ENCODE assay signal across 13 mouse cellular contexts in the genomic region with DNA sequence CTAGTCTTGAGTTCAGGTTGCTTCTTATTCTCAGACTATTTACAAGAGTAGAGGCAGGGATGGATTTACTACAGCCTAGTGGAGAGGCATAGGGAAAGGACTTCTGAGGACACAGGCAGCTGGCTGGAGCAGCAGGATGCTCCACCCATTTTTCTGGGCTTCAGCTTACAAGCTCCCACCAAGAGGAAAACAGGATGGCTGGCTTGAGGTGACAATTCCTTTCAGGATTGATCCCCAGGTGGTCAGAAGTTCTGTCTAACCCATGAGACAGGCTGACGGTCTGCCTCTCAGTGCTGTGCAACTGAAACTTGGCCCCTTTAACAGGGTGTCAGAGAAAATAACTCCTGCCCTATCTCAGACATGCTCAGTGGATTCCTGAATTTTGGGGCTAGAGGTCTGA. TPM values are rescaled to one million over a fixed set of nuclear protein-coding genes. Genes with fewer than 3 reads are reported as not detected.
A peak's percentile ranks its signal among the peaks of the same experiment; 100 is the strongest.
DNase-seq lines count a peak whose midpoint lies in the region; ATAC-seq and TF ChIP-seq lines count a peak whose summit lies in the region.
"Had no signal": no experiment of that assay in that cellular context is flagged by ENCODE, and none has a peak within 500 bp of the region (broad histone marks: within the 10 kb centered on the region; RNA-seq: fewer than 3 reads in every experiment).

No protein-coding gene starts in this region.

- no peak for ATAC-seq in lung, postnatal 0 days
- ATAC-seq: intestine, postnatal 0 days had no signal

- TF ChIP-seq EP300 in lung, postnatal 0 days (IDR thresholded peaks at IDR 0.05): no peak
- peak; percentile 94 for TF ChIP-seq EP300 in heart, adult 2 months (IDR thresholded peaks at IDR 0.05; ENCODE audit: insufficient read depth, low read depth, low read length)

- H3K27ac ChIP-seq in lung, postnatal 0 days (ENCODE audit: low read length): no peak overlapping the region
- peak overlapping the region; percentile 94 for H3K27ac ChIP-seq in heart, adult 2 months

- no peak overlapping the region for H3K9ac ChIP-seq in lung, postnatal 0 days (replicated peaks; ENCODE audit: low read depth)
- H3K9ac ChIP-seq in heart, adult 2 months (ENCODE audit: low read depth, low read length): peak overlapping the region; percentile 18

- H3K27me3 ChIP-seq in lung, postnatal 0 days (replicated peaks; ENCODE audit: insufficient read depth, low read length): no peaks in the 10 kb centered on the region
- no peaks in the 10 kb centered on the region for H3K27me3 ChIP-seq in heart, adult 2 months (ENCODE audit: control insufficient read depth, insufficient read depth, low read length)

- H3K36me3 ChIP-seq in lung, postnatal 0 days (ENCODE audit: insufficient read depth, low read length): no peaks in the 10 kb centered on the region
- H3K36me3 ChIP-seq in heart, adult 2 months (ENCODE audit: control insufficient read depth, insufficient read depth, low read length): peaks cover 35% of the 10 kb centered on the region

- no peaks in the 10 kb centered on the region for H3K9me3 ChIP-seq in lung, postnatal 0 days (ENCODE audit: low read length)

- peaks cover 6% of the 10 kb centered on the region; the same call in 1 of the 2 replicates for H3K4me1 ChIP-seq in lung, postnatal 0 days (ENCODE audit: insufficient read depth, low read depth, low read length)
- H3K4me1 ChIP-seq in heart, adult 2 months (ENCODE audit: control insufficient read depth, insufficient read depth, low read length): peaks cover 29% of the 10 kb centered on the region

- intact Hi-C loops in heart, adult 2 months (cut with DNase I): loop anchor here (5.0 to 10.0 kb wide), 2 partner anchors 197 to 474 kb away; a partner anchor contains a TSS

- H3K4me2 ChIP-seq in lung, postnatal 0 days (replicated peaks; ENCODE audit: low read depth, low read length): no peak overlapping the region

- no peak for TF ChIP-seq CTCF in lung, postnatal 0 days (IDR thresholded peaks at IDR 0.05)
- TF ChIP-seq CTCF in heart, adult 2 months (IDR thresholded peaks at IDR 0.05): peak; percentile 30

- peak; percentile 60 for TF ChIP-seq POLR2A in heart, adult 2 months (IDR thresholded peaks at IDR 0.05; ENCODE audit: insufficient read depth, low read depth, low read length)

- 77% methylated on average over 1 of the region's 1 CpGs for WGBS in lung, postnatal 0 days
- 11% methylated on average over 1 of the region's 1 CpGs for WGBS in heart, adult 2 months

- H3K79me2 ChIP-seq in heart, adult 2 months (replicated peaks; ENCODE audit: control insufficient read depth, insufficient read depth, low read length): peaks cover 4% of the 10 kb centered on the region

- peak; percentile 38 to 46 for DNase-seq in lung, adult 18-20 months
- DNase-seq in lung, postnatal 0 days (ENCODE audit: low spot score): no peak
- DNase-seq in heart, adult 2 months: peak; percentile 64 to 76
- peak; percentile 56 for DNase-seq in kidney, adult 9 months
- no peak for DNase-seq in thymus, postnatal 25 days
- no peak for DNase-seq in urinary bladder, postnatal 25 days (ENCODE audit: low spot score)
- no peak for DNase-seq in urinary bladder, adult 2 months (ENCODE audit: low spot score)

- H3K4me3 ChIP-seq in lung, postnatal 0 days (ENCODE audit: low read depth, low read length): no peak overlapping the region
- peak overlapping the region; percentile 6; the same call in 1 of the 2 replicates for H3K4me3 ChIP-seq in heart, adult 2 months

RNA-seq across cellular contexts. Expression of a gene that starts 3.7 kb away (rescaled TPM):
- 755 and 866 TPM in 2 replicates for polyA plus RNA-seq in lung, postnatal 0 days (2015; fragmentation: Nextera tagmentation; extraction: Ambion mirVana)
- 1,000 to 10,000 TPM in 1 of 2 experiments, 100 to 1,000 TPM in 1; 956 to 1,050 TPM for total RNA-seq in heart, adult 2 months (2021)
- polyA plus RNA-seq in heart, adult 2 months (2012; rRNA removed): 1,635 and 1,968 TPM in 2 replicates
- 1,153 and 1,196 TPM in 2 replicates for polyA plus RNA-seq in urinary bladder, adult 2 months (2012; rRNA removed)

RNA-seq across cellular contexts. Expression of a gene that starts 14.4 kb away (rescaled TPM):
- 0.94 and 1.5 TPM in 2 replicates for polyA plus RNA-seq in lung, postnatal 0 days (2015; fragmentation: Nextera tagmentation; extraction: Ambion mirVana)
- 1 to 10 TPM in 1 of 2 experiments, under 1 TPM in 1; 0.73 to 1.5 TPM for total RNA-seq in heart, adult 2 months (2021)
- polyA plus RNA-seq in heart, adult 2 months (2012; rRNA removed): 0.70 and 0.80 TPM in 2 replicates
- not detected in 2 replicates for polyA plus RNA-seq in urinary bladder, adult 2 months (2012; rRNA removed)
- total RNA-seq: left cerebral cortex, postnatal 36 days had no signal
- polyA plus RNA-seq: embryonic facial prominence, embryonic 14.5 days; intestine, postnatal 0 days; lung, embryonic 16.5 days; stomach, embryonic 16.5 days had no signal

RNA-seq across cellular contexts. Expression of a gene that starts 44.3 kb away (rescaled TPM):
- 1.5 and 2.5 TPM in 2 replicates for polyA plus RNA-seq in lung, postnatal 0 days (2015; fragmentation: Nextera tagmentation; extraction: Ambion mirVana)
- total RNA-seq in heart, adult 2 months (2021): not detected
- 0.82 and 2.2 TPM in 2 replicates for polyA plus RNA-seq in heart, adult 2 months (2012; rRNA removed)
- polyA plus RNA-seq in urinary bladder, adult 2 months (2012; rRNA removed): not detected in 2 replicates
- total RNA-seq: gastrocnemius, postnatal 36 days; left cerebral cortex, postnatal 36 days had no signal
- polyA plus RNA-seq: embryonic facial prominence, embryonic 14.5 days; intestine, postnatal 0 days; stomach, embryonic 16.5 days had no signal

RNA-seq across cellular contexts. Expression of a gene that starts 59.3 kb away (rescaled TPM):
- polyA plus RNA-seq in lung, postnatal 0 days (2015; fragmentation: Nextera tagmentation; extraction: Ambion mirVana): not detected in 2 replicates
- total RNA-seq in heart, adult 2 months (2021): not detected
- not detected in 2 replicates for polyA plus RNA-seq in heart, adult 2 months (2012; rRNA removed)
- not detected in 2 replicates for polyA plus RNA-seq in urinary bladder, adult 2 months (2012; rRNA removed)
- total RNA-seq: gastrocnemius, postnatal 36 days; left cerebral cortex, postnatal 36 days had no signal
- polyA plus RNA-seq: embryonic facial prominence, embryonic 14.5 days; intestine, postnatal 0 days; lung, embryonic 16.5 days; stomach, embryonic 16.5 days had no signal

Comparison
In these comparisons a context has a peak if more than half of its experiments do, and no peak if none do; other contexts are left out.
1. DNase-seq: peak in lung, adult 18-20 months (2 of 2), heart, adult 2 months (2 of 2) and kidney, adult 9 months (single experiment); none in lung, postnatal 0 days (single experiment), thymus, postnatal 25 days (single experiment), urinary bladder, postnatal 25 days (single experiment) and urinary bladder, adult 2 months (single experiment).